Mouse (Mus musculus) MEL (cell line): ENCODE results near the gene Tm9sf4. TPM values are rescaled to one million over a fixed set of nuclear protein-coding genes. Genes with fewer than 3 reads are reported as not detected.

Source experiments
- DNase-seq: peaks from one replicate; pipeline ENCODE4 v3.0.0; 2011; ENCODE audit warnings: low read depth, low spot score
- H3K27ac ChIP-seq: 2 replicates; pipeline ENCODE4 v1.5.1; 2012; ENCODE audit warnings: low read depth, mild to moderate bottlenecking, control low read depth, low read length, moderate library complexity; ENCODE audit not compliant: control insufficient read depth
- H3K27me3 ChIP-seq, 2 experiments: fragments of 150-350 bp in 1 of 2; sonication (generic) in 1 of 2; 2 replicates each; pipeline ENCODE4 v1.6.1; 2012; ENCODE audit warnings: low read length in 2 of 2, mild to moderate bottlenecking in 2 of 2, improper control_type of control experiment in 1 of 2, moderate library complexity in 1 of 2; ENCODE audit not compliant: insufficient read depth in 2 of 2, control insufficient read depth in 1 of 2
- H3K36me3 ChIP-seq, 2 experiments: 2 replicates each; pipeline ENCODE4 v1.6.1; 2012 to 2014; ENCODE audit warnings: low read length in 2 of 2, improper control_type of control experiment in 1 of 2, inconsistent platforms in 1 of 2, mild to moderate bottlenecking in 1 of 2; ENCODE audit not compliant: insufficient read depth in 2 of 2, control insufficient read depth in 1 of 2
- H3K4me1 ChIP-seq, 2 experiments: fragments of 150-350 bp in 1 of 2; sonication (generic) in 1 of 2; 2 replicates each; pipeline ENCODE4 v1.6.1; 2012; ENCODE audit warnings: low read length in 2 of 2, improper control_type of control experiment in 1 of 2, mild to moderate bottlenecking in 1 of 2; ENCODE audit not compliant: insufficient read depth in 2 of 2, control insufficient read depth in 1 of 2
- H3K4me3 ChIP-seq, 2 experiments: fragments of 150-350 bp in 1 of 2; sonication (generic) in 1 of 2; 2 replicates each; pipeline ENCODE4 v1.5.1; 2012; ENCODE audit warnings: low read depth in 2 of 2, low read length in 2 of 2, mild to moderate bottlenecking in 2 of 2, moderate library complexity in 2 of 2, control low read depth in 1 of 2, improper control_type of control experiment in 1 of 2; ENCODE audit not compliant: control insufficient read depth in 1 of 2, insufficient read depth in 1 of 2
- H3K79me2 ChIP-seq: 2 replicates; pipeline ENCODE4 v1.6.1; 2012; ENCODE audit warnings: mild to moderate bottlenecking, low read length, moderate library complexity; ENCODE audit not compliant: control insufficient read depth, poor library complexity, insufficient read depth
- H3K9ac ChIP-seq: 2 replicates; pipeline ENCODE4 v1.6.1; 2012; ENCODE audit warnings: low read depth, mild to moderate bottlenecking, control low read depth, low read length, moderate library complexity; ENCODE audit not compliant: control insufficient read depth, poor library complexity, severe bottlenecking
- H3K9me3 ChIP-seq: fragments of 150-350 bp; sonication (generic); replicated peaks from 2 replicates; pipeline ENCODE4 v1.6.1; 2012; ENCODE audit warnings: mild to moderate bottlenecking, low read length, improper control_type of control experiment, moderate library complexity; ENCODE audit not compliant: insufficient read depth
- BHLHE40 ChIP-seq: IDR thresholded peaks from 2 replicates; pipeline ENCODE4 v1.6.1; 2012; ENCODE audit warnings: low read depth, mild to moderate bottlenecking, inconsistent platforms, low read length, improper control_type of control experiment, borderline replicate concordance
- EP300 ChIP-seq, 2 experiments: IDR thresholded peaks; 2 replicates each; pipeline ENCODE4 v1.6.1; 2011; ENCODE audit warnings: improper control_type of control experiment in 2 of 2, low read length in 2 of 2, low read depth in 1 of 2, mild to moderate bottlenecking in 1 of 2
- KAT2A ChIP-seq: conservative IDR thresholded peaks from 2 replicates; pipeline ENCODE4 v1.6.1; 2012; ENCODE audit warnings: low read depth, low read length, improper control_type of control experiment, inconsistent platforms
- MAFK ChIP-seq: IDR thresholded peaks from 2 replicates; pipeline ENCODE4 v1.6.1; 2011; ENCODE audit warnings: low read depth, mild to moderate bottlenecking, low read length, improper control_type of control experiment, borderline replicate concordance
- MXI1 ChIP-seq: IDR thresholded peaks from 2 replicates; pipeline ENCODE4 v1.6.1; 2011; ENCODE audit warnings: mild to moderate bottlenecking, low read depth, low read length, improper control_type of control experiment
- MYC ChIP-seq: IDR thresholded peaks from 2 replicates; pipeline ENCODE4 v1.6.1; 2011; ENCODE audit warnings: low read depth, mild to moderate bottlenecking, low read length, improper control_type of control experiment, moderate library complexity
- NELFE ChIP-seq: IDR thresholded peaks from 2 replicates; pipeline ENCODE4 v1.6.1; 2011; ENCODE audit warnings: low read depth, low read length, improper control_type of control experiment
- POLR2AphosphoS5 ChIP-seq: IDR thresholded peaks from 2 replicates; pipeline ENCODE4 v1.6.1; 2012; ENCODE audit warnings: low read depth, borderline replicate concordance, mild to moderate bottlenecking, inconsistent platforms, low read length, moderate library complexity, mixed read lengths
- RAD21 ChIP-seq: IDR thresholded peaks from 2 replicates; pipeline ENCODE4 v1.6.1; 2011; ENCODE audit warnings: mild to moderate bottlenecking, low read depth, low read length, improper control_type of control experiment
- TAL1 ChIP-seq: IDR thresholded peaks from 2 replicates; pipeline ENCODE4 v1.6.1; 2012; ENCODE audit warnings: mild to moderate bottlenecking, inconsistent platforms, low read length, moderate library complexity, mixed read lengths
- TCF12 ChIP-seq: IDR thresholded peaks from 2 replicates; pipeline ENCODE4 v1.6.1; 2014; ENCODE audit warnings: low read depth, mild to moderate bottlenecking, inconsistent platforms, low read length, improper control_type of control experiment, moderate library complexity
- UBTF ChIP-seq: IDR thresholded peaks from 2 replicates; pipeline ENCODE4 v1.6.1; 2012; ENCODE audit warnings: low read depth, mild to moderate bottlenecking, inconsistent platforms, low read length, improper control_type of control experiment, moderate library complexity, borderline replicate concordance; ENCODE audit not compliant: insufficient read depth
- USF2 ChIP-seq, 2 experiments: IDR thresholded peaks; 2 replicates each; pipeline ENCODE4 v1.6.1; 2011 to 2012; ENCODE audit warnings: improper control_type of control experiment in 2 of 2, low read length in 2 of 2, borderline replicate concordance in 1 of 2, inconsistent platforms in 1 of 2, low read depth in 1 of 2, mild to moderate bottlenecking in 1 of 2; ENCODE audit not compliant: insufficient read depth in 1 of 2
- ZC3H11A ChIP-seq: IDR thresholded peaks from 2 replicates; pipeline ENCODE4 v1.6.1; 2012; ENCODE audit warnings: low read depth, mild to moderate bottlenecking, inconsistent platforms, low read length, improper control_type of control experiment
- ZKSCAN1 ChIP-seq: IDR thresholded peaks from 2 replicates; pipeline ENCODE4 v1.6.1; 2012; ENCODE audit warnings: low read depth, mild to moderate bottlenecking, inconsistent platforms, low read length, improper control_type of control experiment, moderate library complexity
- ZMIZ1 ChIP-seq: IDR thresholded peaks from 2 replicates; pipeline ENCODE4 v1.6.1; 2012; ENCODE audit warnings: low read depth, mild to moderate bottlenecking, inconsistent platforms, low read length, improper control_type of control experiment, moderate library complexity
- polyA plus RNA-seq, 2 experiments: library from polyadenylated mRNA; stranded (reverse) in 1 of 2; unstranded in 1 of 2; fragments of >175 nt in 1 of 2; fragments of >200 nt in 1 of 2; gene quantifications; 2 replicates each; pipeline versions ENCODE4 v1.2.1 to v1.2.4; 2012; ENCODE audit warnings: low replicate concordance in 2 of 2, low read depth in 1 of 2; ENCODE audit not compliant: insufficient read length in 2 of 2, insufficient read depth in 1 of 2, missing spikeins in 1 of 2
- total RNA-seq: library from RNA; depleted of rRNA; stranded (reverse); fragments of 300-350 nt; gene quantifications from 2 replicates; pipeline ENCODE4 v1.2.3, GENCODE M21; 2012

The Tm9sf4 gene
- total and polyA plus RNA-seq, 3 experiments, result 16.1 to 269 (median 29.8) TPM

DNA sequence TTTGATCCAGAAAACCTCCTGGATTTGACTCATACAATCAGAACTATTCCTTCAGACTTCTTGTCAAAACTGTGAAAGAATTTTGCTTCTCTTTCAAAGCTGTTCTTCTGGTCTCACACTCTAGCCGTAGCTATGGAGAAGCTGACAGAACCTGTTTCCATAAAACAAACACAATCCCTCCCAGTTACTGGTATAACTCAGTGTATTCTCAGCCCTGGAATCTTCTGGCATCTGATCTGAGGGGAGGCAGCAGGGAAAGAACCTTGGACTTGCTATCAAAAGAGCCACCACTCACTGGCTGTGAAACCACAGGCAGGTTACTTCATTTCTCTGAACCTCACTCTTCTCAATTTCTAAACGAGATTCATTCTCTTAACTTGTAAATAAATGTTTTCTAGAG lies 77.3 kb downstream of the Tm9sf4 start:
- Histone ChIP-seq H3K4me1 (peaks cover 14 to 18% of the 10 kb centered on the region in 2 experiments), H3K27me3 (no peaks in the 10 kb centered on the region), H3K36me3 (peaks cover 25 to 36% of the 10 kb centered on the region in 2 experiments), H3K4me3 (no peak overlapping the region), H3K9me3 (no peaks in the 10 kb centered on the region), H3K79me2 (peaks cover 48% of the 10 kb centered on the region), H3K27ac (no peak overlapping the region), H3K9ac (no peak overlapping the region)
- no peak for TF ChIP-seq NELFE
- TF ChIP-seq USF2 (IDR thresholded peaks at IDR 0.05; ENCODE audit: borderline replicate concordance in 1 of 2, insufficient read depth in 1 of 2, low read depth in 1 of 2, low read length in 2 of 2), result no peak
- no peak for TF ChIP-seq BHLHE40
- no peak for TF ChIP-seq TCF12
- no peak for TF ChIP-seq TAL1
- TF ChIP-seq RAD21, result no peak
- TF ChIP-seq POLR2AphosphoS5, result no peak
- TF ChIP-seq ZC3H11A, result no peak
- no peak for TF ChIP-seq UBTF
- TF ChIP-seq ZMIZ1, result no peak
- TF ChIP-seq MAFK, result no peak
- no peak for TF ChIP-seq KAT2A
- no peak for TF ChIP-seq ZKSCAN1
- no peak for TF ChIP-seq MYC
- no peak for TF ChIP-seq MXI1
- DNase-seq, result no peak

DNA sequence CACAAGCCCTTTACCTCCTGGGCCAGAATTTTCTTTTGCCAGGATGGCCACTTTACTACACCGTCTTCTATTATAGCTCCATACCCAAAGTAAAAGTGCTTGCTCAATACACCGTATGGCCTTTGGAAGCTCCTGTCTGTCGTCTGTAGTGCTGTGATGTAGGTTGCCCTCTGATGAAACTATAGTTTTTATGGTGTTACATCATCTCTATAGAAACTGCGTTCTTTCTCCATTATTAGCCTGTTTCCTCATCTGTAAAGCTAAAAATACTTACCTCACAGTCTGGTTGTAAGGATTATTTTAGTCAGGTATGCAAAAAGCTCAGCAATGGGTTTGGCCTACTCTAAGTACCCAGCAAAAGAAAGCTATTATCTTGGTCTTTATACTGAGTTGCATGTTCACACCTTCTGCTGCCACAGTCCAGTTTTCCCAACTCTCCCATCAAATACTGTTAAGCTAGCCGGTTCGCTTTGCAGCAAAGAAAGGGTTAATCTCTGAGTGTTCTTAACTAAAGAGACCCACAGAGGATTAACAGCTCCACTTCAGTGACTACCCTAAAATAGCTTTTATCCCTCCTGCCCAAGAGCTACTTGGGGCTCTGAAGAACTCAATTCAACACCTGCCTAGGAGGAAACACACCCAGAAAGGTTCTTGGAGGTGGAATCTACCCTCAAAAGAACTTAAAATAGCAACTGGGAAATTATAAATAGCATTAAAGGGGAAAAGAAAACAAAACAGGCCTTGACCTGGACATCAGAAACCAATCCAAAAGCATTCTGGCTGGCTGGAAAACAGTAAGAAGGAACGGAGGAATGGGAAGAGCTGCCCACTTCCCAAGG lies 78.1 kb downstream of the Tm9sf4 start:
- Histone ChIP-seq H3K27ac (peak overlapping the region; percentile 26; the same call in 1 of the 2 replicates), H3K27me3 (no peaks in the 10 kb centered on the region), H3K79me2 (peaks cover 50% of the 10 kb centered on the region), H3K9me3 (no peaks in the 10 kb centered on the region), H3K9ac (peak overlapping the region; percentile 98), H3K4me1 (peaks cover 14 to 18% of the 10 kb centered on the region in 2 experiments), H3K36me3 (peaks cover 20 to 36% of the 10 kb centered on the region in 2 experiments), H3K4me3 (peak overlapping the region; percentile 93 to 98)
- no peak for DNase-seq
- TF ChIP-seq ZMIZ1 (no peak), EP300 (IDR thresholded peaks at IDR 0.05; ENCODE audit: low read depth in 1 of 2, low read length in 2 of 2) (0 out of 4 replicates have a peak, but pooled peaks of 1 of the 2 experiments have one; percentile 19)
